Comparison of ENCODE assay signal across 9 mouse cellular contexts in the genomic region with DNA sequence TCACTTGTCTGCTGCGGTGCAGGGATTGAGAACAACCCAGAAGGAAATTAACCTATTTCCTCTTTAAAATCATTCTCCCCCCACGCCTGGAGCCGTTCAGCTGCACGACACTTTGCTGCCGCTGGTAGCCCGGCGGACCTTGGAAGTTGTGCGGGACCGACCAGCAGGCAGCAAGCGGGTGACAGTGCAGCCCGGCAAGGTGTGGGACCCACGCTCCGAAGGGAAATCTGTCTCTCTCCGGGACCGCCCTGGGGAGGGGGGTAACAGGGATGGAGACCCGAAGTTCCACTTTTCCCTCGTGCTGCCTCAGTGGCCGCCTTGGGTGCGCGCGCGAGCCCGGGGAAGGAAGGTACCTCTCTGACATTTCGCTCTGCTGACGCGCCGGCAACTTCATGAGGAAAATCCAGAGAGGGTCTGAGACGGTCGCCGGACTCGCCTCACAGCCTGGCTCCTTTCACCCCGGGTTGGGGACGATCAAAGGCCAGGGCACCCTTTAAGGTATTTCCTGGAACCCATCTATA. TPM values are rescaled to one million over a fixed set of nuclear protein-coding genes. Genes with fewer than 3 reads are reported as not detected.
DNase-seq lines count a peak whose midpoint lies in the region; ATAC-seq and TF ChIP-seq lines count a peak whose summit lies in the region.
"Had no signal": no experiment of that assay in that cellular context is flagged by ENCODE, and none has a peak within 500 bp of the region (broad histone marks: within the 10 kb centered on the region; RNA-seq: fewer than 3 reads in every experiment).

No protein-coding gene starts in this region.

- peaks cover 38% of the 10 kb centered on the region for H3K27me3 ChIP-seq in Patski
- H3K27me3 ChIP-seq in embryonic facial prominence, embryonic 12.5 days, result peaks cover 22% of the 10 kb centered on the region
- H3K27me3 ChIP-seq in limb, embryonic 13.5 days, result peaks cover 39% of the 10 kb centered on the region
- H3K27me3 ChIP-seq in midbrain, embryonic 16.5 days (ENCODE audit: control insufficient read depth, insufficient read depth, low read depth, low read length), result peaks cover 5% of the 10 kb centered on the region

- peak overlapping the region; percentile 91 for H3K4me2 ChIP-seq in embryonic facial prominence, embryonic 12.5 days (replicated peaks)
- peak overlapping the region; percentile 91 for H3K4me2 ChIP-seq in limb, embryonic 13.5 days (replicated peaks)
- H3K4me2 ChIP-seq in midbrain, embryonic 16.5 days (ENCODE audit: low read length), result peak overlapping the region; percentile 86

- under 1% methylated on average over 33 of the region's 33 CpGs for whole genome bisulfite sequencing in embryonic facial prominence, embryonic 12.5 days
- under 1% methylated on average over 33 of the region's 33 CpGs for WGBS in limb, embryonic 13.5 days
- under 1% methylated on average over 33 of the region's 33 CpGs for WGBS in midbrain, embryonic 16.5 days

- peak; percentile 21 for ATAC-seq in Patski
- ATAC-seq in embryonic facial prominence, embryonic 12.5 days (ENCODE audit: insufficient number of reproducible peaks, insufficient read depth, low FRiP score, low TSS enrichment), result no peak
- ATAC-seq in limb, embryonic 13.5 days (ENCODE audit: low FRiP score, low read depth), result no peak
- no peak for ATAC-seq in midbrain, embryonic 16.5 days

- H3K4me3 ChIP-seq in embryonic facial prominence, embryonic 12.5 days, result peak overlapping the region; percentile 70
- H3K4me3 ChIP-seq in limb, embryonic 13.5 days, result peak overlapping the region; percentile 74
- H3K4me3 ChIP-seq in midbrain, embryonic 16.5 days (ENCODE audit: low read depth, low read length), result peak overlapping the region; percentile 60

- in situ Hi-C loops in Patski (cut with MboI; ENCODE audit: low pct_unique_long_range_greater_than_20kb), result no loop called here

- no peaks in the 10 kb centered on the region for H3K36me3 ChIP-seq in embryonic facial prominence, embryonic 12.5 days
- no peaks in the 10 kb centered on the region for H3K36me3 ChIP-seq in limb, embryonic 13.5 days
- no peaks in the 10 kb centered on the region for H3K36me3 ChIP-seq in midbrain, embryonic 16.5 days (ENCODE audit: control insufficient read depth, insufficient read depth, low read length)

- POLR2A ChIA-PET in Patski (lab: Charles Lee), result no interaction called here

- CTCF ChIA-PET in Patski (lab: Charles Lee), result interaction anchor here (1.0 kb wide), 1 partner anchor 68 kb away, joined by 3 read pairs; no protein-coding TSS in a partner anchor

- H3K9me3 ChIP-seq in embryonic facial prominence, embryonic 12.5 days, result no peaks in the 10 kb centered on the region
- no peaks in the 10 kb centered on the region for H3K9me3 ChIP-seq in limb, embryonic 13.5 days
- no peaks in the 10 kb centered on the region for H3K9me3 ChIP-seq in midbrain, embryonic 16.5 days (replicated peaks; ENCODE audit: control insufficient read depth, low read length, poor library complexity, severe bottlenecking)

- TF ChIP-seq CTCF in Patski (IDR thresholded peaks at IDR 0.05), result no peak

- no peak overlapping the region for H3K27ac ChIP-seq in embryonic facial prominence, embryonic 12.5 days
- H3K27ac ChIP-seq in limb, embryonic 13.5 days, result no peak overlapping the region
- no peak overlapping the region for H3K27ac ChIP-seq in midbrain, embryonic 16.5 days (ENCODE audit: low read length)

- intact Hi-C loops in heart, postnatal 10 days (cut with DNase I), result loop anchor here (2.0 to 5.0 kb wide), 2 partner anchors 27 to 85 kb away; no protein-coding TSS in a partner anchor

- peak overlapping the region; percentile 84 for H3K9ac ChIP-seq in embryonic facial prominence, embryonic 12.5 days
- H3K9ac ChIP-seq in limb, embryonic 13.5 days, result peak overlapping the region; percentile 82
- peak overlapping the region; percentile 76 for H3K9ac ChIP-seq in midbrain, embryonic 16.5 days (ENCODE audit: low read depth, low read length)

- H3K4me1 ChIP-seq in embryonic facial prominence, embryonic 12.5 days, result peaks cover 16% of the 10 kb centered on the region
- H3K4me1 ChIP-seq in limb, embryonic 13.5 days, result peaks cover 16% of the 10 kb centered on the region
- peaks cover 7% of the 10 kb centered on the region; the same call in 1 of the 2 replicates for H3K4me1 ChIP-seq in midbrain, embryonic 16.5 days (ENCODE audit: control insufficient read depth, insufficient read depth, low read length)

- DNase-seq in CD4-positive, CD25-positive, alpha-beta regulatory T cell, adult 2 months (ENCODE audit: low read depth, low spot score), result peak; percentile 59
- no peak for DNase-seq in Patski (ENCODE audit: low read depth, low spot score)
- peak; percentile 52 to 62 for DNase-seq in heart, postnatal 10 days
- peak; percentile 55 to 85 for DNase-seq in spleen, postnatal 4 days (ENCODE audit: low spot score in 2 of 2)
- no peak for DNase-seq in c-Kit-positive CD71-positive TER-119-positive erythroid progenitor cells, embryonic 14.5 days (ENCODE audit: low spot score)

RNA-seq across cellular contexts. Expression of a gene that starts 0.9 kb away (rescaled TPM):
- polyA plus RNA-seq in Patski (2021), result 1.1 TPM
- polyA plus RNA-seq in embryonic facial prominence, embryonic 12.5 days (2016; fragmentation: Nextera tagmentation; extraction: Ambion mirVana), result 2.4 and 2.7 TPM in 2 replicates
- total RNA-seq in heart, postnatal 10 days (2021), result 1 to 10 TPM; 4.3 to 4.4 TPM
- polyA plus RNA-seq in limb, embryonic 13.5 days (2015; fragmentation: Nextera tagmentation; extraction: Ambion mirVana), result 4.1 and 4.2 TPM in 2 replicates
- polyA plus RNA-seq in midbrain, embryonic 16.5 days (2015; fragmentation: Nextera tagmentation; extraction: Ambion mirVana), result 4.2 and 4.3 TPM in 2 replicates

RNA-seq across cellular contexts. Expression of a gene that starts 1.2 kb away (rescaled TPM):
- 1.2 TPM for polyA plus RNA-seq in Patski (2021)
- 3.5 and 3.7 TPM in 2 replicates for polyA plus RNA-seq in embryonic facial prominence, embryonic 12.5 days (2016; fragmentation: Nextera tagmentation; extraction: Ambion mirVana)
- 10 to 100 TPM; 13.9 to 14.6 TPM for total RNA-seq in heart, postnatal 10 days (2021)
- 3.7 and 3.8 TPM in 2 replicates for polyA plus RNA-seq in limb, embryonic 13.5 days (2015; fragmentation: Nextera tagmentation; extraction: Ambion mirVana)
- 3.7 and 4.5 TPM in 2 replicates for polyA plus RNA-seq in midbrain, embryonic 16.5 days (2015; fragmentation: Nextera tagmentation; extraction: Ambion mirVana)

RNA-seq across cellular contexts. Expression of a gene that starts 46.5 kb away (rescaled TPM):
- 48.6 TPM for polyA plus RNA-seq in Patski (2021)
- 44.4 and 48.5 TPM in 2 replicates for polyA plus RNA-seq in embryonic facial prominence, embryonic 12.5 days (2016; fragmentation: Nextera tagmentation; extraction: Ambion mirVana)
- total RNA-seq in heart, postnatal 10 days (2021), result 10 to 100 TPM; 42.9 to 46.8 TPM
- 46.9 and 48.5 TPM in 2 replicates for polyA plus RNA-seq in limb, embryonic 13.5 days (2015; fragmentation: Nextera tagmentation; extraction: Ambion mirVana)
- 55.7 and 56.1 TPM in 2 replicates for polyA plus RNA-seq in midbrain, embryonic 16.5 days (2015; fragmentation: Nextera tagmentation; extraction: Ambion mirVana)

RNA-seq across cellular contexts. Expression of a gene that starts 58.5 kb away (rescaled TPM):
- polyA plus RNA-seq in Patski (2021), result not detected
- not detected in 2 replicates for polyA plus RNA-seq in embryonic facial prominence, embryonic 12.5 days (2016; fragmentation: Nextera tagmentation; extraction: Ambion mirVana)
- total RNA-seq in heart, postnatal 10 days (2021), result not detected
- not detected in 2 replicates for polyA plus RNA-seq in limb, embryonic 13.5 days (2015; fragmentation: Nextera tagmentation; extraction: Ambion mirVana)
- not detected in 2 replicates for polyA plus RNA-seq in midbrain, embryonic 16.5 days (2015; fragmentation: Nextera tagmentation; extraction: Ambion mirVana)
- total RNA-seq: gastrocnemius, postnatal 36 days had no signal

Comparison
In these comparisons a context has a peak if more than half of its experiments do, and no peak if none do; other contexts are left out.
1. DNase-seq: peak in CD4-positive, CD25-positive, alpha-beta regulatory T cell, adult 2 months (single experiment), heart, postnatal 10 days (2 of 2) and spleen, postnatal 4 days (2 of 2); none in Patski (single experiment) and c-Kit-positive CD71-positive TER-119-positive erythroid progenitor cells, embryonic 14.5 days (single experiment).
2. Peak in every context shown above with its lines, with median percentiles within 50 percentile points of each other: H3K4me2 ChIP-seq, H3K4me3 ChIP-seq and H3K9ac ChIP-seq.